ENCODE assay signal across 9 mouse cellular contexts in the genomic region with DNA sequence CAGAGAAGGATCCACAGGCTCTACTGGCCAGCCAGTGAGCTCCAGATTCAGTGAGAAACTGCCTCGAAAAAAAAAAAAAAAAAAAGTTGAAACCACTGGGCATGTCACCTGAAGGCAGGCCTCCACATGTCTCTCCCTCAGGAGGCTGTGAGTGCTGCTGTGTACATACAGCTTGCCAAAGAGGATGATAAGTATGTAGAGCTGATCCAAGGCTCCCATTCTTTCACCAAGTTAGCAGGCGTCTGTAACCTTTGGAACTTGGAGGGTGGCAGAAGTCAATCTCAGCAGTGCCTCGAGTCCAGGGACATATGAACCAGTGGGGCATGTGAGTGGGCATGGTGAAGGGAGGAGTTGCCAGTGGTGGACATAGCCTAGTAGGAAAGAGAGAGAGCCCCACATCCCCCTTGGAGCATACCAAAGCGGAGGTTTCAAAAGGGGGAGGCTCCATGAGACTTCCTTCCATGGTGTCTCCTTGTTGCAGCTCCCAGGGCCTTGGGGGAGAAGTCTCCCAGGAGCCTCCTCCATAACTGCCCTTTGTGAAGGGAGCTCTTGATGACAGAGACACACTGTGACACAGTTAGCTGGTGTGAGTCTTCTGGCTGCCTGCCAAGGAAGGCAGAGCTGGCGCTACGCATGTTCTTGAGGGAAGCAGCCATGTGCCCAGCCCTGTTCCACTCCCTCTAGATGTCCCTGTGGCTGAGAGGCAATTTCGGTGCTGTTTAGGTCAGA. TPM values are rescaled to one million over a fixed set of nuclear protein-coding genes. Genes with fewer than 3 reads are reported as not detected.
DNase-seq lines count a peak whose midpoint lies in the region; ATAC-seq lines count a peak whose summit lies in the region.
"Had no signal": no experiment of that assay in that cellular context is flagged by ENCODE, and none has a peak within 500 bp of the region (broad histone marks: within the 10 kb centered on the region; RNA-seq: fewer than 3 reads in every experiment).

No protein-coding gene starts in this region.

- no peaks in the 10 kb centered on the region for H3K27me3 ChIP-seq in heart, embryonic 12.5 days (replicated peaks)
- H3K27me3 ChIP-seq in embryonic facial prominence, embryonic 15.5 days: no peaks in the 10 kb centered on the region
- no peaks in the 10 kb centered on the region for H3K27me3 ChIP-seq in stomach, embryonic 15.5 days (replicated peaks)
- H3K27me3 ChIP-seq: limb, embryonic 12.5 days had no signal

- H3K36me3 ChIP-seq in heart, embryonic 12.5 days: no peaks in the 10 kb centered on the region
- H3K36me3 ChIP-seq in embryonic facial prominence, embryonic 15.5 days: no peaks in the 10 kb centered on the region
- H3K36me3 ChIP-seq in stomach, embryonic 15.5 days: no peaks in the 10 kb centered on the region
- H3K36me3 ChIP-seq: limb, embryonic 12.5 days had no signal

- intact Hi-C loops in heart, postnatal 14 days (cut with DNase I): no loop called here
- intact Hi-C loops in left cerebral cortex, postnatal 25 days (cut with DNase I): no loop called here

- no peak overlapping the region for H3K4me3 ChIP-seq in heart, embryonic 12.5 days
- H3K4me3 ChIP-seq in embryonic facial prominence, embryonic 15.5 days (replicated peaks): no peak overlapping the region
- no peak overlapping the region for H3K4me3 ChIP-seq in stomach, embryonic 15.5 days (replicated peaks)
- H3K4me3 ChIP-seq: limb, embryonic 12.5 days had no signal

- no peak overlapping the region for H3K27ac ChIP-seq in heart, embryonic 12.5 days (ENCODE audit: poor library complexity, severe bottlenecking)
- peak overlapping the region; percentile 58 for H3K27ac ChIP-seq in embryonic facial prominence, embryonic 15.5 days (replicated peaks)
- H3K27ac ChIP-seq in stomach, embryonic 15.5 days: peak overlapping the region; percentile 76
- H3K27ac ChIP-seq: limb, embryonic 12.5 days had no signal

- H3K9ac ChIP-seq in heart, embryonic 12.5 days: no peak overlapping the region
- no peak overlapping the region for H3K9ac ChIP-seq in embryonic facial prominence, embryonic 15.5 days
- no peak overlapping the region for H3K9ac ChIP-seq in stomach, embryonic 15.5 days
- H3K9ac ChIP-seq: limb, embryonic 12.5 days had no signal

- peak; percentile 4 to 7 for DNase-seq in heart, postnatal 14 days
- DNase-seq in Muller cell, postnatal 12 days (ENCODE audit: inconsistent ontology term): peak; percentile 20
- peak; percentile 13 to 20 for DNase-seq in left cerebral cortex, postnatal 25 days (ENCODE audit: low spot score in 2 of 2)
- no peak for DNase-seq in spleen, postnatal 36 days (ENCODE audit: low spot score in 2 of 2)
- no peak for DNase-seq in spleen, adult 18-20 months

- 49% methylated on average over 7 of the region's 7 CpGs for WGBS in heart, embryonic 12.5 days
- WGBS in embryonic facial prominence, embryonic 15.5 days: 45% methylated on average over 7 of the region's 7 CpGs
- WGBS in stomach, embryonic 15.5 days: 53% methylated on average over 7 of the region's 7 CpGs

- ATAC-seq in heart, embryonic 12.5 days (ENCODE audit: insufficient number of reproducible peaks, low FRiP score): no peak
- peak; percentile 72; the same call in 1 of the 2 replicates for ATAC-seq in embryonic facial prominence, embryonic 15.5 days (ENCODE audit: insufficient number of reproducible peaks, low FRiP score, low TSS enrichment, low read depth)
- peak; percentile 74 for ATAC-seq in stomach, embryonic 15.5 days (ENCODE audit: insufficient read depth, low FRiP score, low read depth)

- H3K4me1 ChIP-seq in heart, embryonic 12.5 days (replicated peaks): peaks cover 7% of the 10 kb centered on the region; the same call in 1 of the 2 replicates
- H3K4me1 ChIP-seq in embryonic facial prominence, embryonic 15.5 days: peaks cover 3% of the 10 kb centered on the region; the same call in 1 of the 2 replicates
- H3K4me1 ChIP-seq in stomach, embryonic 15.5 days: peaks cover 7% of the 10 kb centered on the region; the same call in 1 of the 2 replicates
- H3K4me1 ChIP-seq: limb, embryonic 12.5 days had no signal

- H3K9me3 ChIP-seq in heart, embryonic 12.5 days (replicated peaks): no peaks in the 10 kb centered on the region
- no peaks in the 10 kb centered on the region for H3K9me3 ChIP-seq in embryonic facial prominence, embryonic 15.5 days (replicated peaks)
- H3K9me3 ChIP-seq in stomach, embryonic 15.5 days: no peaks in the 10 kb centered on the region
- H3K9me3 ChIP-seq: limb, embryonic 12.5 days had no signal

- no peak overlapping the region for H3K4me2 ChIP-seq in heart, embryonic 12.5 days
- 0 out of 2 replicates have a peak overlapping the region, but pooled peaks have one; percentile 15 for H3K4me2 ChIP-seq in embryonic facial prominence, embryonic 15.5 days (replicated peaks)
- no peak overlapping the region for H3K4me2 ChIP-seq in stomach, embryonic 15.5 days
- H3K4me2 ChIP-seq: limb, embryonic 12.5 days had no signal

RNA-seq across cellular contexts. Expression of a gene that starts 6.6 kb away (rescaled TPM):
- under 1 TPM in 1 of 2 experiments, not detected in 1; 0.07 TPM for total RNA-seq in heart, postnatal 14 days (2021)
- not detected in 2 replicates for polyA plus RNA-seq in heart, embryonic 12.5 days (2016; fragmentation: Nextera tagmentation; extraction: Ambion mirVana)
- polyA plus RNA-seq in embryonic facial prominence, embryonic 15.5 days (2015; fragmentation: Nextera tagmentation; extraction: Ambion mirVana): 5.5 and 6.7 TPM in 2 replicates
- total RNA-seq in left cerebral cortex, postnatal 25 days (2021): not detected
- polyA plus RNA-seq in stomach, embryonic 15.5 days (2015; fragmentation: Nextera tagmentation; extraction: Ambion mirVana): 0.85 and 1.2 TPM in 2 replicates
- polyA plus RNA-seq: limb, embryonic 12.5 days had no signal

RNA-seq across cellular contexts. Expression of a gene that starts 16.3 kb away (rescaled TPM):
- total RNA-seq in heart, postnatal 14 days (2021): not detected
- polyA plus RNA-seq in heart, embryonic 12.5 days (2016; fragmentation: Nextera tagmentation; extraction: Ambion mirVana): not detected in 2 replicates
- polyA plus RNA-seq in embryonic facial prominence, embryonic 15.5 days (2015; fragmentation: Nextera tagmentation; extraction: Ambion mirVana): not detected in 2 replicates
- total RNA-seq in left cerebral cortex, postnatal 25 days (2021): not detected
- 0.35 and 0.37 TPM in 2 replicates for polyA plus RNA-seq in stomach, embryonic 15.5 days (2015; fragmentation: Nextera tagmentation; extraction: Ambion mirVana)
- polyA plus RNA-seq: limb, embryonic 12.5 days had no signal

RNA-seq across cellular contexts. Expression of a gene that starts 38.6 kb away (rescaled TPM):
- not detected for total RNA-seq in heart, postnatal 14 days (2021)
- polyA plus RNA-seq in heart, embryonic 12.5 days (2016; fragmentation: Nextera tagmentation; extraction: Ambion mirVana): not detected in 2 replicates
- not detected in 2 replicates for polyA plus RNA-seq in embryonic facial prominence, embryonic 15.5 days (2015; fragmentation: Nextera tagmentation; extraction: Ambion mirVana)
- not detected for total RNA-seq in left cerebral cortex, postnatal 25 days (2021)
- polyA plus RNA-seq in stomach, embryonic 15.5 days (2015; fragmentation: Nextera tagmentation; extraction: Ambion mirVana): not detected in 2 replicates
- polyA plus RNA-seq: limb, embryonic 12.5 days had no signal

RNA-seq across cellular contexts. Expression of a gene that starts 55.2 kb away (rescaled TPM):
- total RNA-seq in heart, postnatal 14 days (2021): not detected
- not detected in 2 replicates for polyA plus RNA-seq in heart, embryonic 12.5 days (2016; fragmentation: Nextera tagmentation; extraction: Ambion mirVana)
- not detected in 2 replicates for polyA plus RNA-seq in embryonic facial prominence, embryonic 15.5 days (2015; fragmentation: Nextera tagmentation; extraction: Ambion mirVana)
- not detected for total RNA-seq in left cerebral cortex, postnatal 25 days (2021)
- not detected in 2 replicates for polyA plus RNA-seq in stomach, embryonic 15.5 days (2015; fragmentation: Nextera tagmentation; extraction: Ambion mirVana)
- polyA plus RNA-seq: limb, embryonic 12.5 days had no signal

Comparison
In these comparisons a context has a peak if more than half of its experiments do, and no peak if none do; other contexts are left out.
1. DNase-seq: peak in heart, postnatal 14 days (2 of 2), Muller cell, postnatal 12 days (single experiment) and left cerebral cortex, postnatal 25 days (2 of 2); none in spleen, postnatal 36 days (0 of 2) and spleen, adult 18-20 months (0 of 2).